ENCODE assay signal across 33 mouse cellular contexts in genomic region chrX:153716716-153717115, GRCm38 (mm10). TPM values are rescaled to one million over a fixed set of nuclear protein-coding genes. Genes with fewer than 3 reads are reported as not detected.
"Had no signal": no experiment of that assay in that cellular context is flagged by ENCODE, and none has a peak within 500 bp of the region (broad histone marks: within the 10 kb centered on the region; RNA-seq: fewer than 3 reads in every experiment).

No protein-coding gene starts in this region.

- DNase-seq: left cerebral cortex, postnatal 4 days; liver; liver, embryonic 13.5 days; liver, postnatal 0 days; lung, adult 18-20 months; lung, adult 2 months; lung, embryonic 14.5 days; lung, postnatal 10 days; lung, postnatal 14 days; lung, postnatal 36 days; lung, postnatal 4 days; midbrain, embryonic 14.5 days had no signal

- H3K27ac ChIP-seq: limb, embryonic 10.5 days; limb, embryonic 12.5 days; limb, embryonic 13.5 days; limb, embryonic 15.5 days; liver, embryonic 12.5 days; liver, embryonic 13.5 days; liver, embryonic 14.5 days; liver, embryonic 15.5 days; lung, embryonic 15.5 days; macrophage; midbrain, embryonic 10.5 days; midbrain, embryonic 12.5 days; midbrain, embryonic 13.5 days; neural tube, embryonic 12.5 days; neural tube, embryonic 13.5 days had no signal

- H3K9ac ChIP-seq: limb, embryonic 12.5 days; limb, embryonic 13.5 days; limb, embryonic 15.5 days; liver, embryonic 12.5 days; liver, embryonic 13.5 days; liver, embryonic 14.5 days; liver, embryonic 15.5 days; liver, postnatal 0 days; lung, embryonic 14.5 days; lung, embryonic 15.5 days; midbrain, embryonic 12.5 days; midbrain, embryonic 13.5 days; neural tube, embryonic 12.5 days; neural tube, embryonic 13.5 days had no signal

- H3K9me3 ChIP-seq: limb, embryonic 10.5 days; limb, embryonic 12.5 days; limb, embryonic 13.5 days; limb, embryonic 15.5 days; liver, embryonic 12.5 days; liver, embryonic 13.5 days; liver, embryonic 15.5 days; lung, embryonic 15.5 days; megakaryocyte, embryonic 14.5 days; midbrain, embryonic 10.5 days; midbrain, embryonic 12.5 days; midbrain, embryonic 13.5 days; neural tube, embryonic 12.5 days; neural tube, embryonic 13.5 days had no signal

- H3K4me2 ChIP-seq: limb, embryonic 12.5 days; limb, embryonic 13.5 days; limb, embryonic 15.5 days; liver, embryonic 11.5 days; liver, embryonic 12.5 days; liver, embryonic 13.5 days; liver, embryonic 15.5 days; lung, embryonic 14.5 days; lung, embryonic 15.5 days; midbrain, embryonic 11.5 days; midbrain, embryonic 12.5 days; midbrain, embryonic 13.5 days; neural tube, embryonic 12.5 days; neural tube, embryonic 13.5 days had no signal

- ATAC-seq: liver, embryonic 12.5 days; liver, postnatal 0 days; lung, postnatal 0 days; midbrain, embryonic 13.5 days; midbrain, embryonic 16.5 days had no signal

- H3K4me1 ChIP-seq: limb, embryonic 10.5 days; limb, embryonic 12.5 days; limb, embryonic 13.5 days; limb, embryonic 15.5 days; liver, embryonic 12.5 days; liver, embryonic 13.5 days; liver, embryonic 15.5 days; lung, embryonic 15.5 days; midbrain, embryonic 10.5 days; midbrain, embryonic 12.5 days; midbrain, embryonic 13.5 days; neural tube, embryonic 12.5 days; neural tube, embryonic 13.5 days had no signal

- H3K27me3 ChIP-seq: limb, embryonic 13.5 days; limb, embryonic 15.5 days; liver, embryonic 12.5 days; liver, embryonic 13.5 days; liver, embryonic 15.5 days; lung, embryonic 15.5 days; midbrain, embryonic 12.5 days; midbrain, embryonic 13.5 days; neural tube, embryonic 12.5 days; neural tube, embryonic 13.5 days had no signal

- H3K36me3 ChIP-seq: limb, embryonic 10.5 days; limb, embryonic 12.5 days; limb, embryonic 13.5 days; limb, embryonic 15.5 days; liver, embryonic 12.5 days; liver, embryonic 13.5 days; liver, embryonic 15.5 days; lung, embryonic 15.5 days; midbrain, embryonic 10.5 days; midbrain, embryonic 12.5 days; midbrain, embryonic 13.5 days; neural tube, embryonic 12.5 days; neural tube, embryonic 13.5 days had no signal

- H3K4me3 ChIP-seq: limb, embryonic 10.5 days; limb, embryonic 12.5 days; limb, embryonic 13.5 days; limb, embryonic 15.5 days; liver, embryonic 12.5 days; liver, embryonic 13.5 days; liver, embryonic 15.5 days; lung, embryonic 15.5 days; megakaryocyte, embryonic 14.5 days; midbrain, embryonic 10.5 days; midbrain, embryonic 12.5 days; midbrain, embryonic 13.5 days; myocyte; neural tube, embryonic 12.5 days; neural tube, embryonic 13.5 days had no signal

RNA-seq across cellular contexts. Expression of gene Kctd12b, which starts 20.5 kb away (rescaled TPM):
- total RNA-seq: megakaryocyte-erythroid progenitor cell, adult 5-6 weeks had no signal
